Mouse (Mus musculus) heart, postnatal 0 days (tissue): ENCODE results near the gene Dclre1a.

Experiments
- CTCF ChIP-seq: IDR thresholded peaks from 2 replicates; pipeline ENCODE4 v1.5.1; 2016; ENCODE audit warnings: antibody characterized with exemption, control low read depth, low read depth
- EP300 ChIP-seq: IDR thresholded peaks from 2 replicates; pipeline ENCODE4 v1.6.1; 2016; ENCODE audit warnings: antibody characterized with exemption, low read depth

GRCm38 (mm10) chr19:56581981-56582380 is 34.0 kb upstream of the Dclre1a start:
- TF ChIP-seq CTCF, result no peak
- no peak for TF ChIP-seq EP300
